Mouse (Mus musculus): ENCODE measurements at regions not wholly inside any gene's neighbourhood (a gene's known extent, or its start where the extent isn't known, plus 50 kb on each side); places are given as distances from the start of the nearest gene placed in this dataset.

GRCm38 (mm10) chr12:104562961-104563360 is 89.8 kb upstream of the Gsc start:
- DNase-seq: no peak

GRCm38 (mm10) chr12:104560934-104561565 is 87.9 kb upstream of the Gsc start:
- no peak for DNase-seq

GRCm38 (mm10) chr12:104557761-104558160 is 84.6 kb upstream of the Gsc start:
- peak; percentile 84 to 87 for DNase-seq

GRCm38 (mm10) chr12:104557307-104557706 is 84.2 kb upstream of the Gsc start:
- peak; percentile 21 to 22 for DNase-seq

DNA sequence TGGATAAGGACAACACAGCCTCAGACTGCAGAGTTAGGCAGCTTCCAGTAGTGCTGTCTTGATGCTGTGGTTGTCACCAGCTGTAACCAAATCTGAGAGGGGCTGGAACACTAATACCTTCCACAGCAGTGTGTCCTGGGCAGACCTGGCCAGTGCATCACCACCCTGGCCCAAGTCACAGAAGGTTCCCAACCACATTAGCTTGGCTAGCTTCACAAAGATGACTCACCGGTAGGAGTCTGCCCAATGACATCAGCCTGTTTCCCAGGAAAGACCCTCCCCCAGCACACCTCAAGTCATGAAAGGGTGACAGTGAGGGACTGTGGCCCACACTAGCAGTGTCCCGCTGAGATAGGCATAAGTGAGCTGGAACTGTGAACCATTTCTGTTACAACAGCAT is 75.5 kb upstream of the Gsc start:
- DNase-seq: peak in 1 of 2 experiments; percentile 4

DNA sequence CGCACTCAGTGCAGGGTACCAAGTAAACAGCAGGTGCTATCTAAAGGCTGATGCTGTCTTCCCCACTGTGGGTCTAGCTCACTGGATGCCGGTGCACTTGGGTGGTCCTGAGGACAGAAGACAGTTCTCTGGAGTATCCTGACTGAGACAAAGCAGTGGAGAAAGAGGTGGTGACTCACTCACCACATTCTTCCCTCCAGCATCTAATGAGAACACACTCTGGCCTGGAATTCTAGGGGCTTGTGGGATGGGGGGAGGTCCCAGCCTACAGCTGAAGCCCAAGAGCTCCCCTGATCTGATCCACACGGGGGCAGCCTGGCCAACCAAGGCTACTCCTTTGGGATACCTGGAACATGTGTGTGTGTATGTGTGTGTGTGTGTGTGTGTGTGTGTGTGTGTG is 74.4 kb upstream of the Gsc start:
- DNase-seq: no peak

DNA sequence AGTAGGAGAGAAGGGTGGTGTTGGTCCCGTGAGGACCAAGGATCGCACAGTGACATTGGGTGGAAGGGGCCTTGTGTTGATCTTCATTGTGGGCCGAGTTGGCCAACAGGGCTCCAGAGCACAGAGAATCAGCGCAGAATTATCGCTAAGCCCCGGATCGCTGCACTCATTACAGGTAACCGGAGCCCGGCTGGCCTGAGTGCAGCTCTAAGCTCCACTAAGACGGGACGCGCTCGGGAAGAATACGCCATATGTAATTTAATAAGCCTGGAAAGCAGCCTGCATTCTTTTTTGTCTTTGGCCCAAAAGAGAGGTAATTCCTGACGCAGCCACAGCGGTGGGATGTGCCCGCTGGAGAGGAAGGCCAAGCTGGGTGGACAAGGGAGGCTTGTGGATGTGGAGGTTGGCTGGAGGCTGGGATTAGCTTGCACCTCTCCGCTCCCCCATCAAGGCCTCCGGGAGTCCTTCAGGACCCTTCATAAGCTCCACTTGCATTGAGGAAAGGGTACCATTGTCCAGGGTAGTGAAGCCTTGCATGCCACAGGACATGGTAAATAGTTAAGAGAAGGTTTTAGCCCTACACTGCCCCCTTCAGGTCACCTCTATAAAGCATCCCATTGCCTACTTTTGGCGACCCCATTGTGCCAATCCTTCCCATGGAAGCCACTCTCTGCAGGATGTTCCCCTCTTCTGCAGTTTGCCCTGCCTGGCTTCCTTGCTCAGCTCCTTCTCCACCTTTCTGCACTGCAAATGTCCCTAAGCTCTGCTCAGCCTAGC is 73.1 kb upstream of the Gsc start:
- DNase-seq: no peak

- no peak for DNase-seq
Observed at GRCm38 (mm10) chr12:104539911-104540310, 66.8 kb upstream of the Gsc start.

DNA sequence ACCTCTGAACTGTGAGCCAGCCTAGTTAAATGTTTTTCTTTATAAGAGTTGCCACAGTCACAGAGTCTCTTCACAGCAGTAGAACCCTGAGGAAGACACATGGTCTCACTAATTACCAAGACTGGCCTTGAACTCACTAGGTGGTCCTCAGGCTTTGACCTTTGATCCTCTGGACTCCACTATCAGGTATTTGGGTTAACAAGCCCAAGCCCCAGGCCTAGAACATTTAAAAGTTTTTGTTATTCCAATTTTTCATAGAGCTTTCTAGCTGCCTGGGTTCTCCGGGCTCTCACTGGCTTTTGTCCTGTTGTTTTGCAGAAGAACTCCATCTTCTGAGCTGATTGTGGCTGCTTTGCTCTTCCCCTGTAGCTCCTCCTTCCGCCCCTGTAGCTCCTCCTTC is 65.3 kb upstream of the Gsc start:
- no peak for DNase-seq

DNA sequence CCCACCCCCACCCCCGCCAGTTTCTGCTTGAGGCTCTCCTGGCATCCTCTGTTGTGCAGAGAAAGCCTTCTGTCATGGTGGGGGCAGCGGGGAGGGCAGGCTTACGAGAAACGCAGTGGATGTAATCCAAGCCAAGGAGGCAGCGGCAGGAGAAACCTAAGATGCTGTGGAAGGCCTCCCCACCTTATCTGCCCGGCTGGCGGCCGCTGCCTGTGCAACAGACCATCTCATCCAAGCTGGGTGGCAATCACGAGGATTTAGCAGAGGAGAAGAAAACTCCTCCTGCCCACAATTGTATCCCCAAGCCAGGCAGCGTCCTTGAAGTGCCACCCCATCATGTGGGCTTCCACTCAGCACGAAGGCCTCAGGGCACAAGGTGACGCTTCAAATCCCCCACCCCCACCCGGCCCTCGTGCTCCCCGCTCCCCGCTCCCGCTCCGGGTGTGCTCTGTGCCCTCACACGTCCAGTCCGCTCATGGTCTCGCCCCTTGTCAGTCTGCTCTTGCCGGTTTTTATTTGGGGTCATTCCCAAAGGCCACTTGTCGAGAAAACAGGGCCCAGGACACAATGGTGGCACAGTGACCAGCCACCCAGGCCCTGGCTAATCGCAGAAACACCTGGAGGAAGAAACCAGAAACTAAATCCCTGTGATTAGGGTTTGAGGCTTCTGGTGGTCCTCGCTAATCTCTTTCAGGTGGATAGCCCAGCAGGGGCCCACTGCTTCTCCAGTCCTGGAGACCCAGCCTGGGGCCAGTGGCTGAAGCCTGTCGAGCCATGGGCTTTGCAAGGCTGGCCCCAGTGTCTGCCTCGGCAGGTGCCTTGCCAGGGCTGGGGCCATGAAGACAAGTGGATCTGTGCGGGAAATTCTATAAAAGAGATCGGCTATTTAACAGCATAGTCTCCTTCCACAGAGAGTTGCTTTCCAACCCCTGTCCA is 58.6 kb upstream of the Gsc start:
- no peak for DNase-seq

DNA sequence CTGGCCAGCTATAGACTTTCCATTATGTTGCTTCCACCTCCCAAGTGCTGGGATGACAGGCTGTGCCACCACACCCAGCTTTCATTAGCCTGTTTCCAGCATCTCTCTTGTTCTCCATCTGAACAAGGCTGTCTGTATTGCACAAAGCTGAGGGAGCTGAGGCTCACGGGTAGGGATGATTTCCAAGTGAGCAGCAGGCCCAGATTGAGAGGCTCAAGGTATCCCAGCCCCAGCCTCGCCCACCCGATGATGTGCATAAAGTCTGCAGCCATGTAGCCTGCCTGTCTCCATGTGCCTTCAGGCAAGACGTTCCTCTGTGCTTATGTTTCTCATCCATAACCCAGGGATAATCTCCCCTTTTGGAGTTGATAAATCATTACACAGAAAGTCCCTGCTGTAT is 57.5 kb upstream of the Gsc start:
- no peak for DNase-seq
